Mouse (Mus musculus): Measurements from ENCODE around the gene Gm20696. TPM values are rescaled to one million over a fixed set of nuclear protein-coding genes. Genes with fewer than 3 reads are reported as not detected.

The Gm20696 gene
- total RNA-seq, 2 experiments from 2014 or later: 6.3 to 11.9 TPM

- intact Hi-C loops (cut with DNase I): no loop called here
- no peak for DNase-seq (ENCODE audit: low spot score in 2 of 2)
Measured at GRCm38 (mm10) chr6:99221147-99221546, 445.4 kb downstream of the Gm20696 start.

- intact Hi-C loops (cut with DNase I): no loop called here
- DNase-seq (ENCODE audit: low spot score in 2 of 2): no peak
Measured at GRCm38 (mm10) chr6:99220472-99220871, 446.1 kb downstream of the Gm20696 start.

- no peak for DNase-seq (ENCODE audit: low spot score in 2 of 2)
- intact Hi-C loops (cut with DNase I): no loop called here
Measured at GRCm38 (mm10) chr6:99217846-99218245, 448.8 kb downstream of the Gm20696 start.

GRCm38 (mm10) chr6:99217155-99217554 is 449.4 kb downstream of the Gm20696 start:
- DNase-seq (ENCODE audit: low spot score in 2 of 2): no peak
- intact Hi-C loops (cut with DNase I): no loop called here

GRCm38 (mm10) chr6:99212461-99212860 is 454.1 kb downstream of the Gm20696 start:
- intact Hi-C loops (cut with DNase I): no loop called here
- no peak for DNase-seq (ENCODE audit: low spot score in 2 of 2)

GRCm38 (mm10) chr6:99211663-99212333 is 454.8 kb downstream of the Gm20696 start:
- DNase-seq (ENCODE audit: low spot score in 2 of 2): no peak
- intact Hi-C loops (cut with DNase I): no loop called here

- DNase-seq (ENCODE audit: low spot score in 2 of 2): no peak
- intact Hi-C loops (cut with DNase I): no loop called here
Measured at GRCm38 (mm10) chr6:99210161-99210560, 456.4 kb downstream of the Gm20696 start.

Small RNAs within 50 kb of the gene (microRNA-seq; reads per million reads assigned to microRNA genes)
- not detected for gene Gm22328

Other genes with a start within 250 kb of the Gm20696 start
- gene Foxp1, start 144.1 kb downstream of the Gm20696 start, total RNA-seq (2021): 100 to 1,000 TPM; 142 TPM
- gene Eif4e3, start within 50 bp of the Gm20696 start, total RNA-seq (2021): 10 to 100 TPM; 14.9 to 17.3 TPM
- 10 to 100 TPM; 44.7 to 48.2 TPM for gene Gpr27, start 25.9 kb upstream of the Gm20696 start, total RNA-seq (2021)
- 1 to 10 TPM in 1 of 2 experiments, under 1 TPM in 1; 0.39 to 1.2 TPM for gene Prok2, start 59.6 kb upstream of the Gm20696 start, total RNA-seq (2021)

All from left cerebral cortex, postnatal 36 days (tissue).